13 mouse cellular contexts compared by ENCODE assay signal in the genomic region with DNA sequence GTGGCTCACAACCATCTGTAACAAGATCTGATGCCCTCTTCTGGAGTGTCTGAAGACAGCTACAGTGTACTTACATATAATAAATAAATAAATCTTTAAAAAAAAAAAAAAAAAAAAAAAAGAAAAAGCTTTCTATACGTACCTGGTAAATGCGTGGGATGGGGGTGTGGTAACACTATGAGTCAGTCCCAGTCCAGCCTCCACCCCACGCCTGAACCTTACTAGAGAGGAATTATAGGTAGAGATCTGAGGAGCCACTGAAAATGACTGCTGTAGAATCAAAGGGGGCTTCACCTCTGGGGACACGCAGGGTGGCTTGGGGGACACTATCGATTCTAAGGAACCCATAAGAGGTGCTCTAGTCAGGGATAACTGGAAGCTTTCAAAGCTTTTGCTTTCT. TPM values are rescaled to one million over a fixed set of nuclear protein-coding genes. Genes with fewer than 3 reads are reported as not detected.
DNase-seq lines count a peak whose midpoint lies in the region; ATAC-seq and TF ChIP-seq lines count a peak whose summit lies in the region.
"Not testable (repeated sequence)": the region's sequence is repeated elsewhere in the genome, so short reads cannot be mapped to it uniquely, and the experiment has no call there.
"Had no signal": no experiment of that assay in that cellular context is flagged by ENCODE, and none has a peak within 500 bp of the region (broad histone marks: within the 10 kb centered on the region; RNA-seq: fewer than 3 reads in every experiment).

No protein-coding gene starts in this region.

- DNase-seq in CD4-positive helper T cell, adult 2 months (ENCODE audit: low read depth, low spot score): peak; percentile 37
- peak; percentile 66 for DNase-seq in induced T-regulatory cell, adult 2 months (ENCODE audit: low read depth)
- DNase-seq in kidney, adult 2 months; stomach, postnatal 0 days (ENCODE audit: low spot score): not testable (repeated sequence)

- H3K4me3 ChIP-seq in bone marrow macrophage, adult 2 months (ENCODE audit: insufficient read depth, low read length); kidney, adult 2 months (ENCODE audit: insufficient read depth, low read depth, low read length); liver, embryonic 12.5 days; small intestine, adult 2 months (ENCODE audit: low read depth, low read length); stomach, postnatal 0 days (ENCODE audit: low read depth, low read length): not testable (repeated sequence)

- H3K9ac ChIP-seq in liver, embryonic 12.5 days; stomach, postnatal 0 days (ENCODE audit: low read length): not testable (repeated sequence)

- peak overlapping the region; percentile 78 for H3K27ac ChIP-seq in bone marrow macrophage, adult 2 months (ENCODE audit: insufficient read depth, low read depth, low read length)
- H3K27ac ChIP-seq in kidney, adult 2 months (ENCODE audit: insufficient read depth, low read depth, low read length): peak overlapping the region; percentile 85
- H3K27ac ChIP-seq in liver, embryonic 12.5 days: 0 out of 2 replicates have a peak overlapping the region, but pooled peaks have one; percentile 2
- peak overlapping the region; percentile 57 for H3K27ac ChIP-seq in small intestine, adult 2 months (ENCODE audit: insufficient read depth, low read depth, low read length)
- H3K27ac ChIP-seq in stomach, postnatal 0 days (replicated peaks): not testable (repeated sequence)

- H3K36me3 ChIP-seq in kidney, adult 2 months (ENCODE audit: control insufficient read depth, insufficient read depth, low read length); liver, embryonic 12.5 days; small intestine, adult 2 months (ENCODE audit: control insufficient read depth, insufficient read depth, low read length); stomach, postnatal 0 days (ENCODE audit: control insufficient read depth, insufficient read depth, low read length): not testable (repeated sequence)

- not testable (repeated sequence) for H3K4me2 ChIP-seq in liver, embryonic 12.5 days; stomach, postnatal 0 days (replicated peaks; ENCODE audit: low read depth)

- not testable (repeated sequence) for H3K27me3 ChIP-seq in kidney, adult 2 months (replicated peaks; ENCODE audit: control insufficient read depth, insufficient read depth, low read length); liver, embryonic 12.5 days (replicated peaks); small intestine, adult 2 months (ENCODE audit: control insufficient read depth, insufficient read depth, low read length); stomach, postnatal 0 days (ENCODE audit: control insufficient read depth, insufficient read depth, low read length)

- not testable (repeated sequence) for TF ChIP-seq CTCF in bone marrow macrophage, adult 2 months (IDR thresholded peaks at IDR 0.05; ENCODE audit: low read depth, low read length); kidney, adult 2 months (conservative IDR thresholded peaks at IDR 0.05; ENCODE audit: insufficient read depth, insufficient read length, low read depth, low read length); small intestine, adult 2 months (IDR thresholded peaks at IDR 0.05; ENCODE audit: extremely low read depth, insufficient read length, insufficient replicate concordance, low read depth, low read length); stomach, postnatal 0 days (IDR thresholded peaks at IDR 0.05; ENCODE audit: low read depth)

- WGBS in kidney, adult 2 months: 78% methylated on average over 5 of the region's 5 CpGs
- WGBS in liver, embryonic 12.5 days (ENCODE audit: insufficient replicate concordance): 72% methylated on average over 5 of the region's 5 CpGs
- 59% methylated on average over 5 of the region's 5 CpGs for WGBS in small intestine, adult 2 months
- WGBS in stomach, postnatal 0 days: 68% methylated on average over 5 of the region's 5 CpGs

- not testable (repeated sequence) for ATAC-seq in liver, embryonic 12.5 days
- ATAC-seq in stomach, postnatal 0 days (ENCODE audit: low FRiP score, low TSS enrichment): 0 out of 2 replicates have a peak, but pooled peaks have one; percentile 53

- TF ChIP-seq POLR2A in bone marrow macrophage, adult 2 months (IDR thresholded peaks at IDR 0.05; ENCODE audit: borderline replicate concordance, low read depth, low read length); kidney, adult 2 months (IDR thresholded peaks at IDR 0.05; ENCODE audit: low read depth, low read length); small intestine, adult 2 months (IDR thresholded peaks at IDR 0.05; ENCODE audit: low read depth, low read length): not testable (repeated sequence)

- H3K9me3 ChIP-seq in liver, embryonic 12.5 days (replicated peaks); stomach, postnatal 0 days (ENCODE audit: control insufficient read depth, low read length): not testable (repeated sequence)

- H3K4me1 ChIP-seq in bone marrow macrophage, adult 2 months (ENCODE audit: control insufficient read depth, insufficient read depth, low read length): peaks cover 59% of the 10 kb centered on the region
- H3K4me1 ChIP-seq in kidney, adult 2 months (ENCODE audit: control insufficient read depth, insufficient read depth, low read length): peaks cover 18% of the 10 kb centered on the region
- H3K4me1 ChIP-seq in liver, embryonic 12.5 days; stomach, postnatal 0 days (replicated peaks; ENCODE audit: control insufficient read depth, insufficient read depth): not testable (repeated sequence)
- peaks cover 11% of the 10 kb centered on the region for H3K4me1 ChIP-seq in small intestine, adult 2 months (ENCODE audit: control insufficient read depth, insufficient read depth, insufficient read length, low read length)

- not testable (repeated sequence) for TF ChIP-seq EP300 in stomach, postnatal 0 days (optimal IDR thresholded peaks at IDR 0.05)

RNA-seq across cellular contexts. Expression of a gene that starts 13.5 kb away (rescaled TPM):
- polyA plus RNA-seq in bone marrow macrophage, adult 2 months (2012; ENCODE audit: insufficient read depth, insufficient read length, missing spikeins): 434 and 456 TPM in 2 replicates
- polyA plus RNA-seq in kidney, adult 2 months (2012; rRNA removed): 99.3 and 103 TPM in 2 replicates
- 0.87 and 1.1 TPM in 2 replicates for polyA plus RNA-seq in liver, embryonic 12.5 days (2016; fragmentation: Nextera tagmentation; extraction: Ambion mirVana)
- polyA plus RNA-seq in small intestine, adult 2 months (2012; rRNA removed): 28.1 and 48.0 TPM in 2 replicates
- polyA plus RNA-seq in stomach, postnatal 0 days (2015; fragmentation: Nextera tagmentation; extraction: Ambion mirVana): 15.8 and 18.1 TPM in 2 replicates
- polyA plus RNA-seq: erythroblast, embryonic 14.5 days; G1E had no signal

RNA-seq across cellular contexts. Expression of a gene that starts 14.1 kb away (rescaled TPM):
- polyA plus RNA-seq in bone marrow macrophage, adult 2 months (2012; ENCODE audit: insufficient read depth, insufficient read length, missing spikeins): 21.7 and 23.7 TPM in 2 replicates
- 11.6 and 12.4 TPM in 2 replicates for polyA plus RNA-seq in kidney, adult 2 months (2012; rRNA removed)
- polyA plus RNA-seq in liver, embryonic 12.5 days (2016; fragmentation: Nextera tagmentation; extraction: Ambion mirVana): 0.12 and 0.23 TPM in 2 replicates
- polyA plus RNA-seq in small intestine, adult 2 months (2012; rRNA removed): 2.5 and 7.1 TPM in 2 replicates
- polyA plus RNA-seq in stomach, postnatal 0 days (2015; fragmentation: Nextera tagmentation; extraction: Ambion mirVana): 0.62 and 0.86 TPM in 2 replicates
- polyA plus RNA-seq: activated CD4-positive, CD25-positive, alpha-beta regulatory T cell, adult 4 months; CD4-positive, CD25-positive, alpha-beta regulatory T cell, adult 4 months; erythroblast, embryonic 14.5 days; G1E had no signal

RNA-seq across cellular contexts. Expression of a gene that starts 21.6 kb away (rescaled TPM):
- polyA plus RNA-seq in bone marrow macrophage, adult 2 months (2012; ENCODE audit: insufficient read depth, insufficient read length, missing spikeins): 40.5 and 41.6 TPM in 2 replicates
- polyA plus RNA-seq in kidney, adult 2 months (2012; rRNA removed): 27.0 and 27.9 TPM in 2 replicates
- polyA plus RNA-seq in liver, embryonic 12.5 days (2016; fragmentation: Nextera tagmentation; extraction: Ambion mirVana): 19.7 and 21.7 TPM in 2 replicates
- 16.4 and 24.1 TPM in 2 replicates for polyA plus RNA-seq in small intestine, adult 2 months (2012; rRNA removed)
- polyA plus RNA-seq in stomach, postnatal 0 days (2015; fragmentation: Nextera tagmentation; extraction: Ambion mirVana): 27.4 and 28.6 TPM in 2 replicates

RNA-seq across cellular contexts. Expression of a gene that starts 31.8 kb away (rescaled TPM):
- 4.3 TPM in 2 replicates for polyA plus RNA-seq in bone marrow macrophage, adult 2 months (2012; ENCODE audit: insufficient read depth, insufficient read length, missing spikeins)
- 0.31 TPM in 1 of 2 replicates, not detected in the other for polyA plus RNA-seq in kidney, adult 2 months (2012; rRNA removed)
- 2.8 and 2.9 TPM in 2 replicates for polyA plus RNA-seq in liver, embryonic 12.5 days (2016; fragmentation: Nextera tagmentation; extraction: Ambion mirVana)
- 331 and 587 TPM in 2 replicates for polyA plus RNA-seq in small intestine, adult 2 months (2012; rRNA removed)
- polyA plus RNA-seq in stomach, postnatal 0 days (2015; fragmentation: Nextera tagmentation; extraction: Ambion mirVana): 91.8 and 104 TPM in 2 replicates
- polyA plus RNA-seq: embryonic facial prominence, embryonic 11.5 days; embryonic facial prominence, embryonic 15.5 days; erythroblast, embryonic 14.5 days; G1E had no signal

RNA-seq across cellular contexts. Expression of a gene that starts 40.9 kb away (rescaled TPM):
- 520 and 549 TPM in 2 replicates for polyA plus RNA-seq in bone marrow macrophage, adult 2 months (2012; ENCODE audit: insufficient read depth, insufficient read length, missing spikeins)
- polyA plus RNA-seq in kidney, adult 2 months (2012; rRNA removed): 30.2 and 33.7 TPM in 2 replicates
- 17.9 and 22.5 TPM in 2 replicates for polyA plus RNA-seq in liver, embryonic 12.5 days (2016; fragmentation: Nextera tagmentation; extraction: Ambion mirVana)
- 15.3 and 23.2 TPM in 2 replicates for polyA plus RNA-seq in small intestine, adult 2 months (2012; rRNA removed)
- polyA plus RNA-seq in stomach, postnatal 0 days (2015; fragmentation: Nextera tagmentation; extraction: Ambion mirVana): 9.0 and 9.5 TPM in 2 replicates
